Mouse (Mus musculus): ENCODE results near the gene Stt3a.

GRCm38 (mm10) chr9:36792191-36792590, 24.7 kb upstream of the Stt3a start:
- no peak for TF ChIP-seq CTCF (IDR thresholded peaks at IDR 0.05; ENCODE audit: low read depth)
- no peak for TF ChIP-seq EP300 (IDR thresholded peaks at IDR 0.05; ENCODE audit: low read depth)

Data from liver, embryonic 14.5 days (tissue).